Mouse (Mus musculus) cerebellum, postnatal 14 days (tissue): ENCODE data around the gene Kcnj2.

Experiments
- DNase-seq, 2 experiments: peaks; one replicate each; pipeline ENCODE4 v3.0.0; 2021; ENCODE audit warnings: mixed read lengths in 2 of 2

The Kcnj2 gene

DNA sequence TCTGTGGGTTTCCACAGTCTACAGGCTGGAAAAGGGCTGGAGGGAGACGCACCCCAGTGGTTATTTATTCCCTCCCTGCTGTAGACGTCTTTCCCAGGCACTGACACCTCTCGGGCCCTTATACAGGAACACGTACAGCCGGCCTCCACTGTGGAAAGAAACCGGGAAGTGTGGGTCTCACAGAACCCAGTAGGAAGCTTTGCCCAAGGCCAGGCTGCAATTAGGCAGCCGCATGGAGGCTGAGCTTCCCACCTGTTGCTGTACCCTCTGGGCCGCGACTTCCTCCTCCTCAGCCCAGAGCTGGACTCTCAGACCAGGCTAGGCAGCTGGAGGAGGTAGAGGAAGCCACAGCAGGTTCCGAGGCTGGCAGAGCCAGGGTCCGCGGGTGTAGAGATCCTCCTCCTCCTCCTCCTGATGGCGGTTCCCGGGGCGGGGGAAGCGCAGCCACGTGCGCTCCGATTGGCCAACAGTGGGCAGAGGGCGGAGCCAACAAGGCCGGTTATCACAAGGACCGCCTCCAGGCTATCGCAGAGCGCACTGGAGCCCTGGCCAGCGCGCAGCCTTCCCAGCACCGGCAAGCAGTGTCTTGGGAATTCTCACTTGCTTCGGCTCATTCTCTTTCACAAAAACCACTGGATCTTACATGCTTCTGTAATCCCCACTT lies at the start of gene Kcnj2:
TSS of gene Kcnj2 (plus strand) at position 530 of the 664 bp plus-strand sequence.
- peak; percentile 90 to 92 for DNase-seq

DNA sequence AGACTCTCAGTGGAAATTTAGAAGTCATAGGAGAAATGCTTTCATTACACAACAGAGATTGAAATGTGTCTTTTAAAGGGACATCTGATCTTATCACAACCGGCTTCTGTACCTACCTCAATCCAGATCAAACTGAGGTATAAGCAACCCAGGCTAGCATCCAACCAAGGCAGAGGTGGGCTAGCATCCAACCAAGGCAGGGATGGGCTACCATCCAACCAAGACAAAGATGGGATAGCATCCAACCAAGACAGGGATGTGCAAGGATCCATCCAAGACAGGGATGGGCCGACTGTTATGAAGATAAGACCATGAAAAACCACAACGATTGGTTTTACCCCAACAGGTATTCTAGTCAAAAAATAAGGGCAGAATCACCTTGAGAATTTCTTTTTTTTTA lies 49.8 kb upstream of the Kcnj2 start:
- DNase-seq, result peak; percentile 42 to 61

DNA sequence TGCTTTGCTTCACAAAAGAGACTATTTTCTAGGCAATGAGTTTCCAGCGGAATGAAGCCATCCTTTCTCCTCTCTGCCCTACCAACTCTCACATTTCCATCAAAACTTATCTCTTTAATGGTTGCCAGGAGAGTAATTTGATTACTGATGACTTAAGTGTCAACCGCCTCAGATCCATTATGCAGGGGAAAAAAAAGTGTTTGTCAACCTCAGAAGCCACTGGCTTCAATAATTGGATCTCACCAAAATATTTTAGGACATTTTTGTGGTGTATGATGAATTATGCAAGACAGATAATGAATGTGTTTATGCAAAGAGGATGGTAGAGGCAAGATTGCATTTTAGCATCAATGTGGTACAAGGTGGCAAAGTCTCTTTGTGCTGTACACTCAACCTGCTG lies 45.8 kb upstream of the Kcnj2 start:
- no peak for DNase-seq

DNA sequence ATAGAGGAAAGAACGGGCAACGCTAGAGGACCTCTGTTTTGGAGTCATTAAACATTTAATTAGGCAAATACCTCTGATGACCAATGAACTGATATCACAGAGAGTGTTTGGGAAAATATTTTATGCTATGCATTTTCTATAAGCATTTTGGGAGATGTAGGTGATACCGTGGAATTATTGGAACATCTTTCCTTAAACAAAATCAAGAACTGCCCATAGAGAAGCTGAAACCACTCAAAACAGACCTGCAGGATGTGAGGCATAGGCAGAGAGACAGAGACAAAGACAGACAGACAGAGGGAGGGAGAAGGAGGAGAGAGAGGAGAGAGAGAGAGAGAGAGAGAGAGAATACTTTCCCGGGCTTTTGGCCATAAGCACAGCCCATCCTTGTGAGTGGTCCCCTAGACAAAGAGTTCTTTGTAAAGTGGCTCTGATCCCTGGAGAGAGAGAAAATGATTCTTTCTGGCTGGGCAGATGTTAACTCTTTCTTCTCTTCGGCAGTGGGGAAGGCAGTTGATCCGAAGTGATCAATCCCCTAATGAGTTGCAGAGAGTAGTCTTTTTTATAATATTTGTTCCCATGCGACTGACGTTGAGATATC lies 43.2 kb upstream of the Kcnj2 start:
- DNase-seq, result no peak

DNA sequence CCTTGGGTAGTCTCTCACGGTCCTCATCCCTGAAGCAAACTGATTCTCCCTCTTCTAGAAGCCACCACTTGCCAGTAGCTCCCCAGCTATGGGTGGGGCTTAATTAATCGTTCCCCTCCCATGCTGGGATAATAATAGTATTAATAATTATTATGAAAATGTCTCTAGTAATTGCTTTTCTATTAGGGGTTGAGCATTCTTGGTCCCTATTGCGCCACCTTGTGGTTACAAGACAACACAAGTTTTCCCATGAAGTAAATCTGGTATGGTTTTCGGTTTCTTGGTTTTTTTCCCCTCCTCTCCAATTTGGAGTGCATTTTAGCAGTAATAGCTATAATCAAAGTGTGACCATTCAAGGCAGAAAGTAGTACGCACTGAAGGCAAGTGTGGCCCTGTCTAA lies 23.8 kb upstream of the Kcnj2 start:
- DNase-seq, result peak; percentile 65 to 70

DNA sequence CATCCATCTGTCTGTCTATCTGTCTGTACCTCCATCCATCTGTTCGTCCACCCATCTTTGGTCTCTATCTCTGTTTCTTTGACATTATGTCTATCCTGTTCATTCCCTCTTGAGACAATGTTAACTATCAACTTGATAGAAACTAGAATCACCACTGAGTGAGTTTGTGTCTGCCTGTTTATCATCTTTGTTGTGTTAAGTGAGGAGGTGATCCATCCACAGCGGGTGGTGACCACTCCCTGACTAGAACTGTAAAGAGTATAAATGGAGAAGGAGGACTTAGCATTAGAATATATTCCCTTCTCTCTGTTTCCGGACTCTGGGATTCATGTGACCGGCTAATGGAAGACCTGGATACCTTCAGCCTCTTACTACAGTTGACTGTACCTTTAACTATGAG lies 22.7 kb upstream of the Kcnj2 start:
- no peak for DNase-seq

DNA sequence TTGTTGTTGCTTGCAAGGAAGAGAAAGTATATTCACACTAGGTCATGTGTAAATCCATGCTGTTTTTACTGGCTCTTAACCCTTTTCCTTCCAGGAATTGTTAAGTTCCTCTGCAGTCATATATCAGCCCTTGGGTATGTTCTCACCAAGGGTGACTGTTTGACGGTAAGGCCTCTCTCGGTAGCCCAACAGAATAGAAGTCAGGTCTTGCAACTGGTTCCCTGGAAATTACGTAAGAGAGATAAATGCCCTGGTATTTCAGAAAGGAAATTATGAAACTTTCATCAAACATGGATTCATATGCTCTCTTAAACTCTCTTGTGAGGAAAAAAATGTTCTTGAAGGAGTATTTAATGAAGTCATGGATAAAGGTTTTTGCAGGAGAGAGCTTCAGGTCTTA lies 11.7 kb upstream of the Kcnj2 start:
- DNase-seq, result no peak

DNA sequence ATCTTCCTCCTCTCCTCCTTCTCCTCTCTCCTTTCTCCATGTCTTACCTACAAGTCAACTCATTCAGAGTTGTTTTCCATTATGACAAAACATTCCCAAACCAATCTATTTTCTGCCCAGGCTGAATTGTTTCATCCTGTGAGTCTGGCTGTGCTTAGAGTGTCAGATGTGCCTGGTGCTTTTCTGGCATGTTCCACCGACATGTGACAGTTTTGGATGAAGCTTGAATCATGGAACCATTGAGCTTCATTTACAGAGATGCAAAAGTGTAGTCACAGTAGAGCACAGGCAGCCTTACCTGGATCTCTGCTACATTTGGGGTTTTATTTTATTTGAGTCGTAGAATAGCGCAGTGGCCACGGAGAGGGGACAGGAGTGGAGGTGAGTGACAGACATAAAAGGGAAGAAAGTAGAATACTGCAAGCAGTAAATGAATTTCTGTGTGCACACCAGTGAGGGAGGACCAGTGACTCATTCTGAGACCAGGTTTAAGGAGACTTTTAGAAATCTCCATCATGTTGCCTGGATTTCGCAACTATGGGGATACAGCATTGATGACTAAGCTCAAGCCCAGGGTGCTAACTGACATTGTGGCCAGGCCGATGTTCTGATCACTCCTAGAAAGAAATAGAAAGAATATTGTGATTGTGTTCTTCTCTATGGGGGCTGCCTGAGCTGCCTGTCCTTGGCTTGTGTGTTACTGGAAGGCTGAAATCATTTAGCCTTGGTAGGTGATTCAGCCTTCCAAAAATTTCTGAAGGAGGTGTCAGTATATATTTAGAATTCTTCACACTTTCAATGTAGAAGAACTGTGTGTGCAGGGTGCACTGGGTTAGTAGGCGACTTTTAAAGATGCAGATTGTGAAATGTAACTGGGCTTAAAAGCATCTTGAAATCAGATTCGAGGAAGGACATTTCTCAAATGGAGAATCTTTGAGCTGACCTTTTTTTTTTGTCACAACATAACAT lies 10.8 kb upstream of the Kcnj2 start:
- peak; percentile 41 to 60 for DNase-seq

DNA sequence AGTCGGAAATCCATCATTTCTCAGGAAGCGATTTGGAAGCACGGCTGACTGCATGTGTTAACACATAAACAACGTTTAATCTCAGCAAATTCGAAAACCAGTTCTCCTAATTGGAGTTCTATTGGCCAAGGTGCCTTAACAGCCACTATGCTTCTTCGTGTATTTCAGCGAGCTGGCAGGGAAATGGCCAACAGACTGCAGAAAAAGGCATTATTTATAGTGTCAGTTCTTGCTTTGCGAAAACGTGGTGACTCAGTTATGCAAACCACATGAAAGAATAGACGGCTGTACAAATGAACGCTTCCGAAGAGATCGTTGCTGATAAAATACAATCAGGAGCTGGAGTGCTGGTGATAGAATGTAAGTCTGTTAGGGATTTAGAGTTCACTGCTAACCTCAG lies 9.9 kb upstream of the Kcnj2 start:
- DNase-seq, result no peak

DNA sequence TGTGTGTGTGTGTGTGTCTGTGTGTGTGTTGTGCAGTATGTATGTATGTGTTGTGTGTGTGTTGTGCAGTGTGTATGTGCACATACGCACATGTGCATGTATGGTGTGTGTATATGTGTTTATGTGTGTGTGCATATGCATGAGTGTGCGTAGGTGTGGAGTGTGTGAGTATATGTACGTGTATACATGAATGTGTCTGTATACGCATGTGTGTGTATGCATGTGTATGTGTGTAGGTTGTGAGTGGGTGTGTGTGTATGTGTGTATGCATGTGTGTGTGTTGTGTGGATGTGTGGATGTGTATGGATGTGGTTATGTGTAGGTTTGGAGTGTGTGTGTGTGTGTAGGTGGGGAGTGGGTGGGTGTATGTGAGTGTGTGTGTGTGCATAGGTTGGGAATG lies 8.5 kb upstream of the Kcnj2 start:
- DNase-seq, result no peak

DNA sequence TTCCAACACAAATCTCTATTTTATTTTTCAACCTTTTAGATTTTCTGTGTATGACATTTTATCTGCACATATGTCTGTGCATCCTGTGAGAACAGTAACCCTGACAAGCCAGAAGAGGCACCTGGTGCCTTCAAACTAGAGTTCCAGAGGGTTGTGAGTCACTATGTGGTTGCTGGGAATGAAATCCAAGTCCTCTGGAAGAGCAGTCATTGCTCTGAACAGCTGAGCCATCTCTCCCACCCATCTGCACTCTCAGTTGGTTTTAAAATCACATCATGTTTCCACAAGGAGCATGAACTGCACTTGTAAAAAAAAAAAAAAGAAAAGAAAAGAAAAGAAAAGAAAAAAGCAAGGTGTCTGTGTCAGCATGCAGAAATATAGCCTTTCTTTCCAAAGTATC lies 6.5 kb upstream of the Kcnj2 start:
- no peak for DNase-seq

DNA sequence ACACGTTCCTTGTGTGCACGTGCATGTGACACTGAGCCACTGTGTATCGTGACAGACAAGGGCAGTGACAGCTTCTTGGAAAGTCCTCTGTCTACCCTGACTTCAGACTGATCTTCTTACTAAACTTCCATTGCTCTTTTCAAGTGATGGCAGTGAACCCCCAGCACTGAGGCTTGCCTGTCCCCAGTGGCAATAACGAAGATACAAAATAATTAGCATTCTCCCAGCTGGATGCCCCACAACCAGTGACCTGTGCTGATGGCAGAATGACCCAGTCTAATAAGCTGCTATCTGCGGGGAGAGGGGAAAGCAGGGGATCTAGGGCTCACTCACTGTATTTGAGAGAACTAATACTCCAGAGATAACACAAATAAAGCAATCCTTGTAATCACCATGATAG lies 5.7 kb upstream of the Kcnj2 start:
- no peak for DNase-seq

DNA sequence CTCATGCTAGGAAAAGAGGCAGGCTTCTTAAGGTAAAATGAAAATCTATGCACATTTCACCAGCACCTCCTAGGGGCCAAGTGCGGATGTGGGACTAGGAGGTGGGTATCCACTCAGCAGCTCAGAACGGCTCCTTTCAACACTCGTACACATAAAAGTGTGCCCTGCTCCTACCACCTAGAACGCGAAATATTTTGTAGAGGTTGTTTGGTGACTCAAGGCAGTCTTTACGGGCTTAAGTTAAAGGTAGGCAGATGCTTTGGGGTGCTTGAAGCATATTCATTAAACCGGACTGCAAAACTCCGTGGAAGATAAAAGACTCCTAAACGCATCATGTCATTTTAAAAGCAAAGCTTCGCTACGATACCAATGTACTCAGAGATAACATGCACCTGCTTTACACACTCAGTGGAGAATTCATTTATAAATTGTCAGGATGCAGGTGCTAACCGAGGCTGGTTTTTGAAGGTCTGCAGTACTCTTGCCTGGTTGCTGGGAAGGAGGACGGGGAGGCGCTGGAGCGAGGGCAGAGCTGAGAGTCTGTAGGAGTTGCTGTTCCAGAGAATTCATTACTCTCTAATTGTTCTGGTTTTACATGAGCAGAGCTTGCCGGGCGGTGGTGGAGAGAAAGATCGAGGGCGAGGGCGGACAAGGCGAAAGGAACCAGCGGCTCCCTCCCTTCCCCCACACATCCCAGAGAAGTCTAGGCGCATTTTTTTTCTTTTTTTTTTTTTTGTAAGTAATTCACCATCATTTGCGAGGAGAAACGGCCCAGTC lies 1.0 kb upstream of the Kcnj2 start:
- peak; percentile 60 to 65 for DNase-seq

DNA sequence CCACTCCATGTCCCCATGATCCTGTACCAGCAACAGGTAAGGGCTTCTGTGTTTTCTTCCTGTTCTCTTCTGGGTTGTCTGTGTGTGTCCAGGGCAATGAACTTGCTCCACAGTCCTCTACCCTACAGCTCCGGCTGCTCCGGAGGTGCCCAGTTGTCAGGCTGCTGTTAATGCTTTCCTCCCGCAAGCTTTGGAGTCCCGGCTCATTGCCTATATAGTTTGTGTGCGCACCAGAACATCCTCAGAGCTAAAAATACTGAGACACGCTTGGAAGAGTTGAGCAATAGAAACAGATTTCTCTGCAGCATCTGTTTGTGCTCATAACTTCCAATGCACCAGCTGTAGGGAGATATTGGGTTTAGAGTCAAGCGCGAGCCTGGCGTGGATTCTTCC lies 331 bp downstream of the Kcnj2 start:
- DNase-seq, result no peak

DNA sequence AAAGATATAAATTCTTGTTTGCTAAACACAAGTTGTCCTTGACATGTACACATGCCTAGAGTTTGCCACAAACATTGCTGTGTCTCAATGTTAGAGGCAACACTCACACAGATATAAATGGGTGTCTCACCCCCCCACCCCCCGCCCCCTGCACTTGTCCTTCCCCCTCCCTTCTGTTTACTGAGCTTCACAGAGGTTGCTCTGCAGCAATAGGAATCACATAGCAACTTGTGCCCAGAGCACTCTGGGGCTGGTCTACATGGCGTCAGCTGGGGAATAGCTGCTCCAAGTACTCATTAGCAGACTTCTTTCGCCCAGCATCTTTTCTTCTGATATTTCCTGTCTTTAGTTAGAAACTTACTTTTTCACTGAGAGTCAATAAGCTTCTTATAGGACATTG lies 1.8 kb downstream of the Kcnj2 start:
- DNase-seq, result no peak

DNA sequence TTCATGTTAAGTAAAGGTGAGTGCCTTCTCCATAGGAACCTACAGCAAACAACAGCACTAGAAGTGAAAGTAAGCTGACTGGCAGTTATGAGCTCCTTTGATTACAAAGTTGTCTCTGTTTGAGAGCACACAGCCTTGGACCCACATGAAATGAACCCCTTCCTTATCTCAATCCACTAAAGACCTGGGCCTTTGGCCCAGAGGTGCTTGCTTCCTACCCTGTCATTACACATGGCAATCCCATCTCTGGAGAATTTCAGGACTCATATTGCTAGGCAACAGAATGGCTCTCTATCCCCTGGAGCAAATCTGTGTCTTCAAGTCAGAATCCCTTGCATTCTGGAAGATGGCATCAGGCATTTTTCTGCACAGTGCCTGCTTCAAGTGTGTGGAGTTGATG lies 4.5 kb downstream of the Kcnj2 start:
- DNase-seq, result no peak

DNA sequence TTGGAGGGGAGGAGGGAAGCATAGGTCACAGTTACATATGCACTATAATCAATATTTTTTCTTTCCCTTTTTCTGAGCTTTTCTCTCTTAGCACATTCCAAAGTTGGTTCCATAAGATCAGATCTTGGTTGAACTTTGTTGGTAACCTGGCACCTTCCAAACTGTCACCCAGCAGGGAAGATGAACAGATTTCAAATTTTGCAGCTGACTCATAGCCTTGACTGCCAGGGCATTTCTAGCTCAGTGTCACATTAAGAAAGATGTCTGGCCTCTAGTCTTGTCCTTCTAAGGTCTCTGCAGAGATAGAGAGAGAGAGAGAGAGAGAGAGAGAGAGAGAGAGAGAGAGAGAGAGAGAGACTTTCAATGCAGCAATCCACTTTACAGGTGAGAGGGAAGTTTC lies 8.2 kb downstream of the Kcnj2 start:
- peak in 1 of 2 experiments; percentile 32 for DNase-seq

DNA sequence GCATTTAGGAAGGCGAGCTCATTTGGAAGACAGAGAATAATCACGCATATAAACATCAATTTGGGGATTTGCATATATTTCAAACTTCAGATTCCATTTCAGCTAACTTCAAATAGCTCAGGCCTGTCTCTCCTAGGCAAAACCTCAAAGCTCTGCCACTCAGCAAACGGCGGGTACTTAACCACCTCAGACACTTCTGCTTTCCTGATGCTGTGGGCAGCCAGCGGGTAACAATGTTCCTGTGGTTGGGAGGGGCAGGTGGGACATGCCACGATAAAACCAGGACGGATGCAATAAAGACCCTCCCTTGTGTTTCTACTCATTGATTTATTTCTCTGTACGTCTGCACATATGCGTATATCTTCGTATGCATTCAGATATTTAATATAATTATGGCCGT lies 12.1 kb downstream of the Kcnj2 start:
- DNase-seq, result no peak

DNA sequence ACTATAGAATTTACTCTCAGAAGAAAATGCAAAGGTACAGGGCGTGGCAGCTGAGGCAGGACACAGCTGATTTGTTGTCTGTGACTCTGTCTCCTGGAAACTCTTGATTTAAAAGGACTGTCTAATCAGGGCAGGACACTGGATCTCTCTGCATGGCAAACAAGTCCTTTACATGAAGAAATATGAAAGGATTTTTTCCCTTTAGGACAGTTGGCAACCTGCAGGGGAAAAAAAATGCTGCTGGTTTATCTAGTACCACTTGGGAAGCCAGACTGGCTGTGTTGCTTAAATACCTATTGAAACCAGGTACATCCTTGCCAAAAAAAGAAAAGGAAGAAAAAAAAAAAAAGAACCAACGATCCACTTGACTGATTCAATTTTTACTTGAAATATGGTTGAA lies 17.0 kb downstream of the Kcnj2 start:
- no peak for DNase-seq

DNA sequence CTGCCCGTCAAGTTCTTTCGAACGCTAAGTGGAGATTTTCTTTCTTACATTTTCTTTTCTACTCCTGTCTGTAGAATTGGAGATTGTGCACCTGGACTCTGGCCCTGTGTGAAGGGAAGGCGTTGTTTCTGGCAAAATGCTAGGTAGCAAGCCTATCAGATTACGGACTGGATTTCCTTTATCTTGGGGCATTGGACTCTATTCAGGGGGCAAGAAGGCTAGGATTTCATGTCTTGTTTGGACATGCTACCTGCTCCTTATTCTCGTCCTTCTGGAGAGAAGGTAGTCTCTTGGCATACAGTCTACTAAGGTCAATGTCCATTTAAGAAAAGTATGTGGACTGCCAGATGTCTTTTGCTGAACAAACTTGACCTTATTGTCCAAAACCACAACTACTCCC lies 21.0 kb downstream of the Kcnj2 start:
- DNase-seq, result no peak

DNA sequence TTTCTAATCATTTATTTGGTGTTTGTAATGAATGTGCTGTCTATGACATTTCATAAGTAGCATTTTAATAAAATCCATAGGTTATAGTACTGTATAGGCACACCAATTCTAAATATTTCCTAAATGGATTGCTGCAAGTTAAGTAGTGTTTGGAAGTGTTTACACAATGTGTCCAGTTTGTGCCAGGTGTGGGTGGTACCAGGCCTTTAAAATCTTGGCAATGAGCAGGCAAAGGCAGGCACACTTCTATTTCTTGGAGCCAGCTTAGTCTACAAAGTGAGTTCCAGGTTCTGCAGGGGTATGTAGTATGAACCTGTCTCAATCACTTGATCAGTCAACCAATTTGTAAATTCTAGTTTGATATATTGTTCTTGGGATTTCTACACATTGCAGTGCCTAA lies 22.3 kb downstream of the Kcnj2 start:
- no peak for DNase-seq

DNA sequence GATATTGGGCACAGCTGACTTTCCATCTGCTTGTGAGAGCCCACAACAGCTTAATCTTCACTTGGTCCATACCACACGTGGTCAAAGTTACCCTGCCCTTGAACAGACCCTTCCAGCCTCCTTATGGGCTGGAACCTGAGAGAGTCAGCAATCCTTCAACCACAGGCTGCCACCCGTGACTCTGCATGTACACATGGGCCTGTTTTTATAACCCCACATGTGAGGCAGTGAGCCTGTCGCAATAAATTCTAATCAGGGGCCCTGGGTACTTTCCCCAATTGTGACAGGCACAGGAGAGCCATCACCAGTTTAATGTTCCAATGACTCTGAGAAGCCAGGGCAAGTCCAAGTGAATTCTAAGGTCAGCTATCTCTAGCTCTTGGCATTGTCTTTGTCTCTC lies 22.8 kb downstream of the Kcnj2 start:
- DNase-seq, result no peak

DNA sequence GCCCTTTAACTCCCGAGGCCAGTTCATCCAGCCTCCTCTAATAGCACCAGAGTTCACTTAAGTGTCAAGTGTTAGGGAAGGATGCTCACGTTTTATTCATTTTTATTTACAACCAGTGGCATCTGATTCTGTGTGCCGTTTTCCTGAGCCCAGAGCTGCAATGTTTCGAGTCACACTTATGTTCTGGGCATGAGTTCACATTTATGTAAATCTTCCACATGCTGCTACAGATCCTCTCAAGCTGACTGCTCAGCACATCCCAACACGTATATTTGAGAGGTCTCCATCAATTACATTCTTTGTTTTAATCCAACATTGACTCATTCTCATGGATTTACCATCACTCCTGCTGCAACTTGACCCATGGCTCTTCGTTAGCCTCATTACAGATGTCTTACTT lies 25.2 kb downstream of the Kcnj2 start:
- DNase-seq, result no peak
